Mouse (Mus musculus): Measurements from ENCODE around the gene Spata20. TPM values are rescaled to one million over a fixed set of nuclear protein-coding genes. Genes with fewer than 3 reads are reported as not detected.
A peak's percentile ranks its signal among the peaks of the same experiment; 100 is the strongest.

The Spata20 gene
- 0.19 and 0.26 TPM in 2 replicates for polyA plus RNA-seq (2016; fragmentation: Nextera tagmentation; extraction: Ambion mirVana)

- no peak within 1 kb of the TSS for H3K27ac ChIP-seq
- H3K4me1 ChIP-seq = peaks cover 11% of the 10 kb centered on the region
- no peak within 1 kb of the TSS for H3K9ac ChIP-seq
- peaks cover 54% of the 10 kb centered on the region for H3K27me3 ChIP-seq
- no peaks in the 10 kb centered on the region for H3K36me3 ChIP-seq (replicated peaks)
- no peaks in the 10 kb centered on the region for H3K9me3 ChIP-seq
- peak; percentile 77 for ATAC-seq (ENCODE audit: low FRiP score)
- WGBS = 2% methylated on average over 24 of the region's 24 CpGs
- H3K4me2 ChIP-seq = peak within 1 kb of the TSS; percentile 39
- 0 out of 2 replicates have a peak within 1 kb of the TSS, but pooled peaks have one; percentile 9 for H3K4me3 ChIP-seq (replicated peaks)
Observed at GRCm38 (mm10) chr11:94486001-94486400, at the start of gene Spata20. Spata20 (minus strand) TSS chr11:94486179.

GRCm38 (mm10) chr11:94533171-94533570, 47.2 kb upstream of the Spata20 start:
- Histone ChIP-seq H3K36me3 (replicated peaks) (no peaks in the 10 kb centered on the region), H3K4me3 (replicated peaks) (no peak overlapping the region), H3K27me3 (no peaks in the 10 kb centered on the region), H3K27ac (no peak overlapping the region), H3K9me3 (no peaks in the 10 kb centered on the region), H3K9ac (no peak overlapping the region), H3K4me1 (no peaks in the 10 kb centered on the region), H3K4me2 (no peak overlapping the region)
- 84% methylated on average over 8 of the region's 8 CpGs for WGBS
- no peak for ATAC-seq (ENCODE audit: low FRiP score)

GRCm38 (mm10) chr11:94528879-94529278, 42.9 kb upstream of the Spata20 start:
- Histone ChIP-seq H3K9ac (no peak overlapping the region), H3K27ac (no peak overlapping the region), H3K4me2 (no peak overlapping the region), H3K27me3 (no peaks in the 10 kb centered on the region), H3K9me3 (no peaks in the 10 kb centered on the region), H3K4me1 (peaks cover 10% of the 10 kb centered on the region; the same call in 1 of the 2 replicates), H3K4me3 (replicated peaks) (no peak overlapping the region), H3K36me3 (replicated peaks) (no peaks in the 10 kb centered on the region)
- no peak for ATAC-seq (ENCODE audit: low FRiP score)
- WGBS = 48% methylated on average over 3 of the region's 3 CpGs

- Histone ChIP-seq H3K9me3 (no peaks in the 10 kb centered on the region), H3K4me2 (no peak overlapping the region), H3K9ac (no peak overlapping the region), H3K27me3 (peaks cover 9% of the 10 kb centered on the region; the same call in 1 of the 2 replicates), H3K4me3 (replicated peaks) (no peak overlapping the region), H3K27ac (0 out of 2 replicates have a peak overlapping the region, but pooled peaks have one; percentile 36), H3K4me1 (peaks cover 14% of the 10 kb centered on the region), H3K36me3 (replicated peaks) (no peaks in the 10 kb centered on the region)
- WGBS = 64% methylated on average over 9 of the region's 9 CpGs
- no peak for ATAC-seq (ENCODE audit: low FRiP score)
Observed at GRCm38 (mm10) chr11:94526171-94526879, 40.3 kb upstream of the Spata20 start.

GRCm38 (mm10) chr11:94521219-94521843, 35.4 kb upstream of the Spata20 start, which contains the start of gene Mycbpap:
Mycbpap (minus strand) TSS chr11:94521742.
- WGBS = 1% methylated on average over 42 of the region's 42 CpGs
- Histone ChIP-seq H3K27me3 (peaks cover 9% of the 10 kb centered on the region; the same call in 1 of the 2 replicates), H3K27ac (no peak within 1 kb of the TSS), H3K36me3 (replicated peaks) (no peaks in the 10 kb centered on the region), H3K4me1 (peaks cover 18% of the 10 kb centered on the region), H3K9ac (peak within 1 kb of the TSS; percentile 71), H3K4me2 (peak within 1 kb of the TSS; percentile 92), H3K9me3 (no peaks in the 10 kb centered on the region), H3K4me3 (replicated peaks) (peak within 1 kb of the TSS; percentile 59)
- peak; percentile 75 for ATAC-seq (ENCODE audit: low FRiP score)

GRCm38 (mm10) chr11:94513452-94513851, 27.5 kb upstream of the Spata20 start:
- Histone ChIP-seq H3K9ac (no peak overlapping the region), H3K4me2 (no peak overlapping the region), H3K4me3 (replicated peaks) (no peak overlapping the region), H3K27ac (no peak overlapping the region), H3K9me3 (no peaks in the 10 kb centered on the region), H3K27me3 (no peaks in the 10 kb centered on the region), H3K4me1 (no peaks in the 10 kb centered on the region), H3K36me3 (replicated peaks) (no peaks in the 10 kb centered on the region)
- 76% methylated on average over 9 of the region's 9 CpGs for WGBS
- ATAC-seq (ENCODE audit: low FRiP score) = no peak

- no peaks in the 10 kb centered on the region for H3K4me1 ChIP-seq
- H3K36me3 ChIP-seq (replicated peaks) = no peaks in the 10 kb centered on the region
- no peak for ATAC-seq (ENCODE audit: low FRiP score)
- no peak overlapping the region for H3K4me3 ChIP-seq (replicated peaks)
- H3K9me3 ChIP-seq = no peaks in the 10 kb centered on the region
- no peak overlapping the region for H3K27ac ChIP-seq
- 92% methylated on average over 10 of the region's 10 CpGs for WGBS
- H3K9ac ChIP-seq = no peak overlapping the region
- H3K4me2 ChIP-seq = no peak overlapping the region
- H3K27me3 ChIP-seq = no peaks in the 10 kb centered on the region
Observed at GRCm38 (mm10) chr11:94508976-94509375, 23.0 kb upstream of the Spata20 start.

GRCm38 (mm10) chr11:94501482-94501881, 15.5 kb upstream of the Spata20 start:
- H3K27ac ChIP-seq = no peak overlapping the region

GRCm38 (mm10) chr11:94500362-94500761, 14.4 kb upstream of the Spata20 start:
- Histone ChIP-seq H3K36me3 (replicated peaks) (no peaks in the 10 kb centered on the region), H3K9me3 (no peaks in the 10 kb centered on the region), H3K4me1 (peaks cover 26% of the 10 kb centered on the region), H3K27ac (no peak overlapping the region), H3K4me3 (replicated peaks) (no peak overlapping the region), H3K9ac (no peak overlapping the region), H3K27me3 (peaks cover 52% of the 10 kb centered on the region), H3K4me2 (peak overlapping the region; percentile 54; the same call in 1 of the 2 replicates)
- ATAC-seq (ENCODE audit: low FRiP score) = no peak
- WGBS = 30% methylated on average over 8 of the region's 8 CpGs

More at GRCm38 (mm10) chr11:94501482-94501881, 15.5 kb upstream of the Spata20 start:
- no peaks in the 10 kb centered on the region for H3K9me3 ChIP-seq
- peaks cover 26% of the 10 kb centered on the region for H3K4me1 ChIP-seq
- H3K27me3 ChIP-seq = peaks cover 51% of the 10 kb centered on the region
- no peak overlapping the region for H3K4me3 ChIP-seq (replicated peaks)
- no peak for ATAC-seq (ENCODE audit: low FRiP score)
- WGBS = 88% methylated on average over 8 of the region's 8 CpGs
- no peaks in the 10 kb centered on the region for H3K36me3 ChIP-seq (replicated peaks)
- H3K9ac ChIP-seq = no peak overlapping the region
- H3K4me2 ChIP-seq = no peak overlapping the region

GRCm38 (mm10) chr11:94499661-94500152, 13.7 kb upstream of the Spata20 start, which contains the start of gene Epn3:
Epn3 (minus strand) TSS chr11:94499974.
- Histone ChIP-seq H3K9ac (peak within 1 kb of the TSS; percentile 36; the same call in 1 of the 2 replicates), H3K4me2 (peak within 1 kb of the TSS; percentile 54), H3K4me1 (peaks cover 26% of the 10 kb centered on the region), H3K9me3 (no peaks in the 10 kb centered on the region), H3K27me3 (peaks cover 58% of the 10 kb centered on the region), H3K36me3 (replicated peaks) (no peaks in the 10 kb centered on the region), H3K27ac (no peak within 1 kb of the TSS), H3K4me3 (replicated peaks) (peak within 1 kb of the TSS; percentile 26)
- WGBS = 1% methylated on average over 26 of the region's 26 CpGs
- peak; percentile 36 for ATAC-seq (ENCODE audit: low FRiP score)

- 10% methylated on average over 2 of the region's 2 CpGs for WGBS
- Histone ChIP-seq H3K27ac (no peak overlapping the region), H3K27me3 (peaks cover 60% of the 10 kb centered on the region), H3K4me1 (peaks cover 26% of the 10 kb centered on the region), H3K9ac (peak overlapping the region; percentile 36; the same call in 1 of the 2 replicates), H3K4me2 (peak overlapping the region; percentile 54), H3K9me3 (no peaks in the 10 kb centered on the region), H3K36me3 (replicated peaks) (no peaks in the 10 kb centered on the region), H3K4me3 (replicated peaks) (peak overlapping the region; percentile 26; the same call in 1 of the 2 replicates)
- 0 out of 2 replicates have a peak, but pooled peaks have one; percentile 41 for ATAC-seq (ENCODE audit: low FRiP score)
Observed at GRCm38 (mm10) chr11:94499035-94499434, 13.1 kb upstream of the Spata20 start.

All from forebrain, embryonic 12.5 days (tissue).